Mouse (Mus musculus) hindbrain, embryonic 10.5 days (tissue): Measurements from ENCODE around the gene Chst3. TPM values are rescaled to one million over a fixed set of nuclear protein-coding genes. Genes with fewer than 3 reads are reported as not detected.
A peak's percentile ranks its signal among the peaks of the same experiment; 100 is the strongest.

Source experiments
- DNase-seq: peaks from one replicate; pipeline ENCODE4 v3.0.0-alpha.2; 2017; ENCODE audit warnings: low spot score
- H3K27ac ChIP-seq: fragments of 300-500 bp; sonication (generic); 2 replicates; pipeline ENCODE4 v1.5.1; 2016; ENCODE audit warnings: mild to moderate bottlenecking, moderate library complexity
- H3K27me3 ChIP-seq: fragments of 300-500 bp; sonication (generic); 2 replicates; pipeline ENCODE4 v1.6.1; 2016; ENCODE audit warnings: mild to moderate bottlenecking; ENCODE audit not compliant: poor library complexity, insufficient read depth, severe bottlenecking
- H3K36me3 ChIP-seq: fragments of 300-500 bp; sonication (generic); 2 replicates; pipeline ENCODE4 v1.6.1; 2016; ENCODE audit warnings: mild to moderate bottlenecking, moderate library complexity
- H3K4me1 ChIP-seq: fragments of 300-500 bp; sonication (generic); replicated peaks from 2 replicates; pipeline ENCODE4 v1.6.1; 2016; ENCODE audit warnings: mild to moderate bottlenecking
- H3K4me3 ChIP-seq: fragments of 300-500 bp; sonication (generic); 2 replicates; pipeline ENCODE4 v1.5.1; 2016; ENCODE audit warnings: mild to moderate bottlenecking, moderate library complexity
- H3K9me3 ChIP-seq: fragments of 300-500 bp; sonication (generic); 2 replicates; pipeline ENCODE4 v1.6.1; 2016; ENCODE audit warnings: mild to moderate bottlenecking, moderate library complexity
- WGBS: fragments of 180-500 bp; shearing (Covaris S2); methylation state at CpG from one replicate; pipeline ENCODE4 v1.1.7; 2016; 5-methylcytosine and 5-hydroxymethylcytosine counted together
- polyA plus RNA-seq: library from polyadenylated mRNA; unstranded; fragments of >200 nt; fragmentation: Nextera tagmentation; extraction: Ambion mirVana; gene quantifications from 2 replicates; pipeline ENCODE4 v1.2.1, GENCODE M21; 2016

Gene Chst3
- polyA plus RNA-seq, 1 experiment from 2014 or later, result 1.8 TPM

DNA sequence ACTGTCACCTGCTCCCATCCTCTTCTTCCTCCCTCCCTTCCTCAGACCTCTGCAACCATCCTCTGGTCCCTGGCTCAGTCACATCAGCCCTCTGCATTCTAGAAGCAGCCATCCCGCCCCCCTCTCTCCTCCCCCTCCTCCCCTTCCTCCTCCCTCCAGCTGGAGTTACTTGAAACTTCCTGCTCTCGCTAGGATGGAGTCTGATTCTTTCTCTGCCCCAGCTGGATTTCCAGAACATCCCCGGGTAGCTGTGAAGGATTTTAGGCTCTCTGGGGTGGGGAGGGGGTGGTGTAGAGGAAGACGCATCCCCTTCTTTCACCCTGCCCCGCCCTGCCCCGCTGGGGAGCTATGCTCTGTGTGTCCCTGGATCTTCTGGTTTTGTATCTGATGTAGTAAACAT lies 85.6 kb downstream of the Chst3 start:
- DNase-seq, result peak; percentile 20

More for the DNA sequence above, 85.6 kb downstream of the Chst3 start:
- Histone ChIP-seq H3K4me1 (peaks cover 20% of the 10 kb centered on the region), H3K27ac (peak overlapping the region; percentile 31), H3K27me3 (no peaks in the 10 kb centered on the region), H3K36me3 (peaks cover 24% of the 10 kb centered on the region), H3K4me3 (no peak overlapping the region), H3K9me3 (no peaks in the 10 kb centered on the region)
- 22% methylated on average over 6 of the region's 6 CpGs for WGBS

Other genes with a start within 250 kb of the Chst3 start
- gene Ascc1, start 216.5 kb downstream of the Chst3 start, polyA plus RNA-seq, result 35.8 and 37.0 TPM in 2 replicates
- 111 and 114 TPM in 2 replicates for gene Anapc16, start 216.1 kb downstream of the Chst3 start, polyA plus RNA-seq
- 17.7 and 20.4 TPM in 2 replicates for gene Spock2, start 113.0 kb downstream of the Chst3 start, polyA plus RNA-seq
- gene Psap, start 58.4 kb upstream of the Chst3 start, polyA plus RNA-seq, result 53.9 and 86.4 TPM in 2 replicates
- gene Vsir, start 127.6 kb upstream of the Chst3 start, polyA plus RNA-seq, result 1.8 and 2.0 TPM in 2 replicates
- 6.5 and 10.1 TPM in 2 replicates for gene Gm17455, start 180.5 kb upstream of the Chst3 start, polyA plus RNA-seq